Mouse (Mus musculus): ENCODE measurements around the gene Fam189b. TPM values are rescaled to one million over a fixed set of nuclear protein-coding genes. Genes with fewer than 3 reads are reported as not detected.
"Not testable (repeated sequence)": the region's sequence is repeated elsewhere in the genome, so short reads cannot be mapped to it uniquely, and the experiment has no call there.

The Fam189b gene
- total RNA-seq, 2 experiments from 2014 or later: 15.8 to 17.2 TPM

DNA sequence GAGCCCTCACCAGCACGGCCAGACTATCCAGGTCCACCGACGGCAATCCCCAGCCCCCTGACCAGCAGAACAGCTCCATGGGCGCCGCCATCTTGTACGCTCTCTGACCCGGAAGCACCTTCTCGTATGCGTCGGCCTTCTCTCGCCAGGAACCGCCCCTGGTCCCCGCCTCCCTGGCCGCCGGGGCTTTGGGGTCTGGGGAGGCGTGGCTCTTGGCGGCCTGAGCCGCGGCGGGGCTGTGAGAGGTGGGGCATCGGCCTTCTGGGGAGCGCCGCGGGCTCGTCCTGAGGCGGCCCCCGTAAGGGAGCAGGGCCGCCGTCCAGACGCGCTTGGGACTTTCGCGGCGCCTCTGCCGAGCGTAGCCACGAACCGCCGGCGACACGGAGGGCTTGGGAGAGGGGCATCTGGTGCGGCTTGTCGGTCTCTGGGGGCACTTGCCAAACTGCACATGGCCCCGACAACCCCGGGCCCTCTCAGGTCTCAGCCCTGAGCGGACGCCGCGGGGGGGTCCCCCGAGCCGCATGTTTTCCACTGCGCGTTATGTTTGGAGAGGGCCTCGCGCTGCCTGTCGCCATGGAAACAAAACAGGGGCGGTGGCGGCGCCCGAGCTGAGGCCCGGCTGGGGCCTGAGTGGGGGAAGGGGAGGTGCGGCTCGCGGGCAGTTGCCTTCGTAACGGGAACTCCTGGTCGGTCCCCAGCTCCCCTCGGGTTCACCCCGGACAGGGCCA lies 31.0 kb downstream of the Fam189b start:
- no peak for TF ChIP-seq CTCF (IDR thresholded peaks at IDR 0.05)
- peak overlapping the region; percentile 92 for H3K4me3 ChIP-seq
- intact Hi-C loops (cut with DNase I): loop anchor here (2.0 to 10.0 kb wide), 2 partner anchors 17 to 49 kb away; partner anchors contain the start of genes Clk2 and Hcn3
- DNase-seq: peak; percentile 96
- peak overlapping the region; percentile 95 for H3K27ac ChIP-seq

GRCm38 (mm10) chr3:89214681-89215411 lies 31.9 kb downstream of the Fam189b start, which contains the start of gene Thbs3:
TSS of gene Thbs3 (plus strand) at chr3:89215180.
- TF ChIP-seq CTCF (IDR thresholded peaks at IDR 0.05): no peak
- peak; percentile 64 for DNase-seq
- peak within 1 kb of the TSS; percentile 95 for H3K27ac ChIP-seq
- peak within 1 kb of the TSS; percentile 92 for H3K4me3 ChIP-seq
- intact Hi-C loops (cut with DNase I): loop anchor here (2.0 to 10.0 kb wide), 2 partner anchors 18 to 50 kb away; partner anchors contain the start of genes Clk2 and Hcn3

DNA sequence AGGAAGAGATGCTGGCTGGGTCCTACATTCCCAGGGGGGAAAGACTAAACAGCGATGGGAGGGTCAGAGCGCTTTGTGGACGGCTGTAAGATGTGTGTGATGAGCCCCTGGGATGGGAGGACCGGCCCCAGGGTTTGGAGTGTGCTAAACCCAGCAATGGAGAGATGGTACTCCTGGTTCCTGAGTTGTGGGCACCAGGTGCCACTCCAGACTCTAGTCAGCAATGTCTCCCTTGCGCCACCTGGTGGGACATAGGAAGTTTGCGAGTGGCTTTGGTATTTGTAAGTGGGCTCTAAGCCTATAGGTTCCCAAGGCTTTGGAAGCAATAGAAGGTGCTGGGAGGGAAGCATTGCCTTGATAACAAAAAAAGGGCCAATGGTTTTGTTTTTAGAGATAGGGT lies 32.9 kb downstream of the Fam189b start:
- DNase-seq: peak; percentile 85
- TF ChIP-seq CTCF (IDR thresholded peaks at IDR 0.05): peak; percentile 93
- peak overlapping the region; percentile 92 for H3K4me3 ChIP-seq
- intact Hi-C loops (cut with DNase I): loop anchor here (1.0 to 10.0 kb wide), 4 partner anchors 19 to 126 kb away; partner anchors contain the start of genes Clk2 and Hcn3
- peak overlapping the region; percentile 95 for H3K27ac ChIP-seq

DNA sequence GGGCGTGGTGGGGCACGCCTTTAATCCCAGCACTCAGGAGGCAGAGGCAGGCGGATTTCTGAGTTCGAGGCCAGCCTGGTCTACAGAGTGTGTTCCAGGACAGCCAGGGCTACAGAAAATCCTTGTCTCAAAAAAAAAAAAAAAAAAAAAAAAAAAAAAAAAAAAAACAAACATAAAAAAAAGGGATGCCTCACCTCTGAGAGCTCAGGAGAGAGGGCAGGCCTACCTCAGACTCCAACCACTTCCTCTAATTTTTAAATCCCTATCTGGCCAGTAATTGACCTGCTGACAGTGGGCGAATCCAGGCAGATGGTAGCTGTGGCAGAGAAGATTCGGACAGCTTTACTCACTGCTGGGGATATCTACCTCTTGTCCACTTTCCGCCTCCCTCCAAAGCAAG lies 33.5 kb downstream of the Fam189b start:
- not testable (repeated sequence) for DNase-seq
- intact Hi-C loops (cut with DNase I): loop anchor here (1.0 to 10.0 kb wide), 3 partner anchors 52 to 126 kb away; partner anchors contain the start of genes Clk2 and Hcn3
- peak overlapping the region; percentile 95; the same call in 1 of the 2 replicates for H3K27ac ChIP-seq
- H3K4me3 ChIP-seq: peak overlapping the region; percentile 92; the same call in 1 of the 2 replicates

DNA sequence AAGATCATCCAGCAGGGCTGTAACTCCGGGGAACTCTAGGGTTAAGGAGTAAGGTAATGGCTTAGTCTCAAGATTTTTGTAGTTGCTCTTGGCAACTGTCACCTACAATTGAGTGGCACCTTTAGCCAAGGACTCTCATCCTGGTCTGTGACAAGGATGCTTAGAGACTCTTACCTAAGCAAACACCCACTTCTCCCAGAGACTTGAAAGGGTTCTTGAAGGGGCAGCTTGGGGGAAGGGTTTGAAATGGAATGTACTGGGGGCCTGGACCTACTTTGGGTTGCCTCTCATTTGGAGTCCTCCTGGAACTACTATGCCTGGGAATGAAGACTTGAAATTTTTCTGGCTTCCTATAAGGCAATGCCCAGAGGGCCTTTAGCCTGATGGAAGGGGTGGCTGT lies 35.3 kb downstream of the Fam189b start:
- TF ChIP-seq CTCF (IDR thresholded peaks at IDR 0.05): no peak
- no peak overlapping the region for H3K27ac ChIP-seq
- intact Hi-C loops (cut with DNase I): loop anchor here (10.0 kb wide), 1 partner anchor 53 kb away; the partner anchor contains the start of genes Clk2 and Hcn3
- no peak for DNase-seq
- H3K4me3 ChIP-seq: no peak overlapping the region

DNA sequence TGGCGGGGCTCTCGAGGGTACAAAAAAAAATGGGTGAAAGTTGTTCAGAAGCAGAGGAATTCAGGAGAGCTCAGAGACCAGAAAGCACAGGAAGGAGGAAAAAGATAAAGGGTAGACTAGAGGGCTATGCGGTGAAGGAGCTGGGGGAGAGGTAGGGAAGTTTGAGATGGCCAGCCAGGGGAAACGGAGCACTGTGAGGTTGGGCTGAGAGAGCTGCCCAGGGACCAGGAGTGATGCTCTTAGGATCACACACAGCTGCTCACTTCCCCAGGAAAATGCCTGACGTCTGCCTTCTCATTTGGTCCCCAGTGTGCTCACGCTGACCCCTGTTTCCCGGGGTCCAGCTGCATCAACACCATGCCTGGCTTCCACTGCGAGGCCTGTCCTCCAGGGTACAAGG lies 36.6 kb downstream of the Fam189b start:
- intact Hi-C loops (cut with DNase I): loop anchor here (10.0 kb wide), 1 partner anchor 55 kb away; the partner anchor contains the start of genes Clk2 and Hcn3
- Histone ChIP-seq H3K27ac (no peak overlapping the region), H3K4me3 (no peak overlapping the region)
- no peak for DNase-seq
- no peak for TF ChIP-seq CTCF (IDR thresholded peaks at IDR 0.05)

DNA sequence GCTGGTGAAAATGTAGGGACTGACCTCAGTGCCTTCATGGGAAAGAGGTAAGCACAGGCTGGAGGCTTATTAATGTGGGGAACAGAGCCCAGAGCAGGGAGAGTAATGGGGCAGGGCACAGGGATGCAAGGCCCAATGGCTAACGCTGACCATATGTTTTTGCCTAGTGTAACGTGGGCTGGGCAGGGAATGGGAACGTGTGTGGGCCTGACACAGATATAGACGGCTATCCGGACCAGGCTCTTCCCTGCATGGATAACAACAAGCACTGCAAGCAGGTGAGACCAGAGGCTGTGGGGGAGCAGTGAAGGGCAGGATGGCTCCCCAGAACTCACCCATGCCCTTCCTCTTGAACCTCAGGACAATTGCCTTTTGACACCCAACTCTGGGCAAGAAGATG lies 38.2 kb downstream of the Fam189b start:
- Histone ChIP-seq H3K27ac (no peak overlapping the region), H3K4me3 (no peak overlapping the region)
- intact Hi-C loops (cut with DNase I): no loop called here
- no peak for TF ChIP-seq CTCF (IDR thresholded peaks at IDR 0.05)
- no peak for DNase-seq

- H3K4me3 ChIP-seq: no peak overlapping the region
- intact Hi-C loops (cut with DNase I): no loop called here
- no peak overlapping the region for H3K27ac ChIP-seq
- DNase-seq: no peak
- no peak for TF ChIP-seq CTCF (IDR thresholded peaks at IDR 0.05)
Observed at GRCm38 (mm10) chr3:89224796-89225195, 41.9 kb downstream of the Fam189b start.

DNA sequence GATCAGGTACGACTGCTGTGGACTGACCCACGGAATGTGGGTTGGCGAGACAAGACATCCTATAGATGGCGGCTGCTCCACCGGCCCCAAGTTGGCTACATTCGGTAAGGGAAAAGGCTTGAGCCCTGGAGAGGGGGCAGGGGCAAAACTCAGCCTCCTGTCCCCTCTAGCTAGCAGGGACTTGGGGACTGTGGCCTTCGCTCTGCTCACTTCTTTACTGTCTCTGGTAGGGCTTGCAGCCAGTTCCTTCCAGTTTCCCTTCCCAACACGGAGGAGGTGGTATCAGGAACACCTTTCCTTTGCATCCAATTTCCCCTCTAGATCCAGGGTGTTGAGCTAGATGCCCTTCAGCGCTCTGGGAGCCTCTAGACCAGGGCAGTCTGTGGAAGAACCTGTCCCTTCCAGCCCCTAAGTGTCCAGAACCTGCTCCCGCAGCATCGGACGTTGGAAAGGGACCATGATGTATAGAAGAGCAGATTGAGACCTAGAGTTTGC lies 42.4 kb downstream of the Fam189b start:
- Histone ChIP-seq H3K4me3 (no peak overlapping the region), H3K27ac (no peak overlapping the region)
- no peak for TF ChIP-seq CTCF (IDR thresholded peaks at IDR 0.05)
- intact Hi-C loops (cut with DNase I): no loop called here
- DNase-seq: no peak

- H3K27ac ChIP-seq: no peak overlapping the region
- intact Hi-C loops (cut with DNase I): no loop called here
- H3K4me3 ChIP-seq: no peak overlapping the region
- TF ChIP-seq CTCF (IDR thresholded peaks at IDR 0.05): no peak
- DNase-seq: no peak
Observed at GRCm38 (mm10) chr3:89225918-89226317, 43.0 kb downstream of the Fam189b start.

DNA sequence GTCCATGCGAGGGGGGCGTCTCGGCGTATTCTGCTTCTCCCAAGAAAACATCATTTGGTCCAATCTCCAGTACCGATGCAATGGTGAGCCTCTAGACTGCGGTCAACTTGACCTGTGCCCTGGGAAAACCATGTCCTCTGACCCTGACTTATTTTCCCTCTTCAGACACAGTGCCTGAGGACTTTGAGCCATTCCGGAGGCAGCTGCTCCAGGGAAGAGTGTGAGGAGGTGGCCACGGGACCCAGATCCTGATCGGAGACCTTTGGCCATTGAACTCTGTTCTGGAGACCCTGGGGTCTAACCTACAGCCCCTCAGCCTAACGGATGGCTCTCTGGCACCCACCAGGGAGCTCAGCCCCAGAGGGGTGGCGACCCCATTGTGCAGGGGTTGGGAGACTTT lies 43.4 kb downstream of the Fam189b start:
- TF ChIP-seq CTCF (IDR thresholded peaks at IDR 0.05): no peak
- intact Hi-C loops (cut with DNase I): no loop called here
- H3K27ac ChIP-seq: no peak overlapping the region
- no peak overlapping the region for H3K4me3 ChIP-seq
- no peak for DNase-seq

GRCm38 (mm10) chr3:89226900-89227299 lies 44.0 kb downstream of the Fam189b start, which contains the start of gene Mtx1:
TSS of gene Mtx1 (minus strand) at chr3:89227088.
- no peak for DNase-seq
- no peak for TF ChIP-seq CTCF (IDR thresholded peaks at IDR 0.05)
- Histone ChIP-seq H3K4me3 (peak within 1 kb of the TSS; percentile 80), H3K27ac (peak within 1 kb of the TSS; percentile 83)
- intact Hi-C loops (cut with DNase I): no loop called here
